Mouse (Mus musculus) midbrain, postnatal 0 days (tissue): ENCODE measurements around the gene Apol9b. TPM values are rescaled to one million over a fixed set of nuclear protein-coding genes. Genes with fewer than 3 reads are reported as not detected.
A peak's percentile ranks its signal among the peaks of the same experiment; 100 is the strongest.

ENCODE experiments used
- ATAC-seq: fragments of 200-750 bp; cut with Nextera tagmentation; 2 replicates; pipeline ENCODE4 v1.8.0; 2017; ENCODE audit warnings: moderate number of reproducible peaks, mild to moderate bottlenecking, moderate TSS enrichment, moderate library complexity; ENCODE audit not compliant: low FRiP score
- DNase-seq: peaks from one replicate; pipeline ENCODE4 v3.0.0-alpha.2; 2015; ENCODE audit warnings: low spot score
- H3K27ac ChIP-seq: fragments of 300-500 bp; sonication (generic); 2 replicates; pipeline ENCODE4 v1.5.1; 2014; ENCODE audit warnings: low read depth, mild to moderate bottlenecking, low read length, mixed read lengths
- H3K27me3 ChIP-seq: fragments of 300-500 bp; sonication (generic); 2 replicates; pipeline ENCODE4 v1.6.1; 2014; ENCODE audit warnings: low read length, control low read depth, mixed read lengths; ENCODE audit not compliant: insufficient read depth
- H3K36me3 ChIP-seq: fragments of 300-500 bp; sonication (generic); 2 replicates; pipeline ENCODE4 v1.6.1; 2014; ENCODE audit warnings: low read length, control low read depth, mixed read lengths; ENCODE audit not compliant: insufficient read depth
- H3K4me1 ChIP-seq: fragments of 300-500 bp; sonication (generic); 2 replicates; pipeline ENCODE4 v1.6.1; 2014; ENCODE audit warnings: mild to moderate bottlenecking, control low read depth, antibody characterized with exemption, low read length, mixed read lengths; ENCODE audit not compliant: insufficient read depth
- H3K4me2 ChIP-seq: fragments of 300-500 bp; sonication (generic); 2 replicates; pipeline ENCODE4 v1.6.1; 2014; ENCODE audit warnings: low read depth, mild to moderate bottlenecking, low read length, mixed read lengths; ENCODE audit not compliant: poor library complexity, severe bottlenecking
- H3K4me3 ChIP-seq: fragments of 300-500 bp; sonication (generic); 2 replicates; pipeline ENCODE4 v1.5.1; 2014; ENCODE audit warnings: low read depth, mild to moderate bottlenecking, low read length, moderate library complexity
- H3K9ac ChIP-seq: fragments of 300-500 bp; sonication (generic); replicated peaks from 2 replicates; pipeline ENCODE4 v1.6.1; 2014; ENCODE audit warnings: mild to moderate bottlenecking, low read length, moderate library complexity, mixed read lengths; ENCODE audit not compliant: poor library complexity, severe bottlenecking
- H3K9me3 ChIP-seq: fragments of 300-500 bp; sonication (generic); 2 replicates; pipeline ENCODE4 v1.6.1; 2016; ENCODE audit warnings: low read length, control low read depth
- CTCF ChIP-seq: IDR thresholded peaks from 2 replicates; pipeline ENCODE4 v1.5.1; 2016; ENCODE audit warnings: antibody characterized with exemption, mild to moderate bottlenecking
- WGBS: fragments of 180-500 bp; shearing (Covaris S2); extraction: QIAGEN DNeasy Blood & Tissue Kit; methylation state at CpG from one replicate; pipeline ENCODE4 v1.1.7; 2014; 5-methylcytosine and 5-hydroxymethylcytosine counted together
- polyA plus RNA-seq: library from polyadenylated mRNA; unstranded; fragments of >200 nt; fragmentation: Nextera tagmentation; extraction: Ambion mirVana; gene quantifications from 2 replicates; pipeline ENCODE4 v1.2.1, GENCODE M21; 2015
- total RNA-seq: library from RNA; depleted of rRNA; stranded (reverse); fragments of >200 nt; gene quantifications from 2 replicates; pipeline ENCODE4 v1.2.3, GENCODE M21; 2014

The Apol9b gene
- total and polyA plus RNA-seq, 2 experiments from 2014 or later, result 0.33 TPM; not detected in 1

GRCm38 (mm10) chr15:77757586-77758226, 28.9 kb downstream of the Apol9b start:
- peaks cover 14% of the 10 kb centered on the region for H3K36me3 ChIP-seq
- no peak overlapping the region for H3K4me2 ChIP-seq
- no peak for DNase-seq
- H3K4me3 ChIP-seq, result no peak overlapping the region
- H3K9me3 ChIP-seq, result no peaks in the 10 kb centered on the region
- H3K27me3 ChIP-seq, result no peaks in the 10 kb centered on the region
- ATAC-seq, result no peak
- peak; percentile 33; the same call in 1 of the 2 replicates for TF ChIP-seq CTCF
- no peak overlapping the region for H3K9ac ChIP-seq
- 89% methylated on average over 4 of the region's 4 CpGs for whole genome bisulfite sequencing
- H3K4me1 ChIP-seq, result no peaks in the 10 kb centered on the region
- H3K27ac ChIP-seq, result no peak overlapping the region

DNA sequence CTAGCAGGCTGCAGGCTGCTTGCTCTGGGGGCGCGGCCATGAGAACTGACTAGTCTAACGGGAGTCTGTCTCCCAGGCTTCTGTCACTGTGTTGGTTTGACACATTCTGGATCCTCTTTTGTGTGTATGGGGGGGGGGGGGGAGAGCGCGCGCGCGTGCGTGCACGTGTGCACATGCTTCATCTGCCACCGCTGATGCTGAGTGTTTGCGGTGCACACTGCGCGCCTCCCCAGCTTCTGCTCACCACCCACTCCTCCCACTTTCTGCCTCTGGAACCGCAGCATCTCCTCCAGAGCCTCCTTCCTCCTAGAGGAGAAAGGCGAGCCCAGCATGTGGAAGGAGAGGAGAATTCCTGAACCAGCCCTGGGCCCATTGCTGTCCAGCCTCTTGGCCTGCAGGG, 31.2 kb downstream of the Apol9b start:
- no peak overlapping the region for H3K4me2 ChIP-seq
- ATAC-seq, result no peak
- no peaks in the 10 kb centered on the region for H3K9me3 ChIP-seq
- H3K27ac ChIP-seq, result no peak overlapping the region
- H3K27me3 ChIP-seq, result no peaks in the 10 kb centered on the region
- H3K9ac ChIP-seq, result no peak overlapping the region
- H3K4me1 ChIP-seq, result no peaks in the 10 kb centered on the region
- WGBS, result 94% methylated on average over 13 of the region's 16 CpGs
- no peak for DNase-seq
- no peak overlapping the region for H3K4me3 ChIP-seq
- peaks cover 35% of the 10 kb centered on the region for H3K36me3 ChIP-seq
- TF ChIP-seq CTCF, result no peak

GRCm38 (mm10) chr15:77761083-77761482, 32.2 kb downstream of the Apol9b start:
- WGBS, result 92% methylated on average over 7 of the region's 7 CpGs
- no peaks in the 10 kb centered on the region for H3K9me3 ChIP-seq
- H3K27ac ChIP-seq, result no peak overlapping the region
- no peaks in the 10 kb centered on the region for H3K4me1 ChIP-seq
- DNase-seq (no peak), ATAC-seq (no peak)
- H3K4me3 ChIP-seq, result no peak overlapping the region
- no peak for TF ChIP-seq CTCF
- no peaks in the 10 kb centered on the region for H3K27me3 ChIP-seq
- no peak overlapping the region for H3K9ac ChIP-seq
- H3K4me2 ChIP-seq, result no peak overlapping the region
- H3K36me3 ChIP-seq, result peaks cover 45% of the 10 kb centered on the region

DNA sequence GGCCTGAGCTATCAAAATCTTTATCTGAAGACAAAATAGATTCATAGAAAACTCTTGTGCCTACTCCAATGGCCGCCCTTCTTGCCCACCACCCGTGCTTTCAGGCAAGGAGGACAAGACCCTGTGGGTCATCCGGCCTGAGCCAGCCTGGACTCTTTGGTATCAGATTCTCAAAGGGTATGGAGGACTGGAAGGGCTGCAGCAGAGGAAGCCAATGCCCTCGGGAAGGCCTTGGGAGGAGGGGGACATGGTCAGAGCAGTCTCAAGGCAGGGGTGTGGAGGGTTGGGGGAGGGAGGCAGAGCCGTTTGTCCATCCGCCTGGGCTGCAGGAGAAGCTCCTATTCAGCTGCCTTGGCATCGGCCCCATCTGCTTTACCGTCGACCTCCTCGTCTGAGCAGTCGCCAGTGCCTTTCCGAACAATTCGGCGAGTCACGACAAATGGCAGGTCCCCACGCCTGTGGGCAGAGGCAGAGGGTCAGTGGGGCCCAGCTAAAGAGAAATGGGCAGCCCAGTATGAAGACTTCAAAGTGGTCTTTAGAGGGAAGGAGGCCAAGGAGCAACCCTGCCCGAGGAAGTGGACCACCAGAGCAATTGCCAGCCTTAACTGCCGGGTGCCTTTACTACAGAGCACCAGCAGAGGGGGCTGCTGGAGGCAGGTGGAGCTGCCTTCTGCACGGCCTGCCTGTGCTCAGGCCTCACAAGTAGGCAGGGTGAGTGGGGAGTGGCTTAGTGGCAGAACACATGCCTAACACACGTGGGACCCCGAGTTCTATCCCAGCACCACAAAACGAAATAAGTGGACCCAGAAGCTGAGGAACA, 32.9 kb downstream of the Apol9b start:
- no peaks in the 10 kb centered on the region for H3K27me3 ChIP-seq
- H3K27ac ChIP-seq, result no peak overlapping the region
- WGBS, result 75% methylated on average over 22 of the region's 22 CpGs
- TF ChIP-seq CTCF, result peak; percentile 76
- H3K4me3 ChIP-seq, result no peak overlapping the region
- H3K36me3 ChIP-seq, result peaks cover 52% of the 10 kb centered on the region
- H3K4me1 ChIP-seq, result no peaks in the 10 kb centered on the region
- no peak overlapping the region for H3K4me2 ChIP-seq
- peak; percentile 55 for DNase-seq
- no peak overlapping the region for H3K9ac ChIP-seq
- H3K9me3 ChIP-seq, result no peaks in the 10 kb centered on the region
- no peak for ATAC-seq

- no peak overlapping the region for H3K4me2 ChIP-seq
- no peaks in the 10 kb centered on the region for H3K27me3 ChIP-seq
- H3K36me3 ChIP-seq, result peaks cover 61% of the 10 kb centered on the region
- H3K4me1 ChIP-seq, result no peaks in the 10 kb centered on the region
- no peak overlapping the region for H3K9ac ChIP-seq
- 93% methylated on average over 16 of the region's 16 CpGs for WGBS
- H3K27ac ChIP-seq, result no peak overlapping the region
- no peak for TF ChIP-seq CTCF
- ATAC-seq (no peak), DNase-seq (no peak)
- H3K4me3 ChIP-seq, result no peak overlapping the region
- no peaks in the 10 kb centered on the region for H3K9me3 ChIP-seq
Observed at GRCm38 (mm10) chr15:77763050-77763449, 34.2 kb downstream of the Apol9b start.

- Histone ChIP-seq H3K9ac (no peak overlapping the region), H3K4me2 (no peak overlapping the region), H3K9me3 (no peaks in the 10 kb centered on the region), H3K27ac (no peak overlapping the region), H3K4me3 (no peak overlapping the region), H3K4me1 (no peaks in the 10 kb centered on the region), H3K27me3 (no peaks in the 10 kb centered on the region), H3K36me3 (peaks cover 67% of the 10 kb centered on the region)
- 91% methylated on average over 11 of the region's 11 CpGs for WGBS
- DNase-seq, result no peak
- no peak for ATAC-seq
- no peak for TF ChIP-seq CTCF
Observed at GRCm38 (mm10) chr15:77763702-77764101, 34.9 kb downstream of the Apol9b start.
